Mouse (Mus musculus) gastrocnemius, postnatal 10 days (tissue): ENCODE measurements around the gene Tigar. TPM values are rescaled to one million over a fixed set of nuclear protein-coding genes. Genes with fewer than 3 reads are reported as not detected.
A peak's percentile ranks its signal among the peaks of the same experiment; 100 is the strongest.

Source experiments
- DNase-seq: peaks from one replicate; pipeline ENCODE4 v3.0.0; 2021; ENCODE audit warnings: mixed read lengths
- long read RNA-seq, 2 experiments: library from polyadenylated mRNA; stranded (forward); transcript quantifications; one replicate each; pipeline ENCODE4 v2.0.0; 2021
- total RNA-seq, 2 experiments: library from RNA; stranded (reverse); gene quantifications; 2 replicates each; pipeline ENCODE4 v1.2.3; 2021

The Tigar gene
- 1 to 10 TPM; 8.3 to 8.9 TPM for total RNA-seq
- long read RNA-seq, experiment 1, transcript Tigar-201 (6 exons, 3,651 nt), result major isoform, 6 of 17 reads
- long read RNA-seq, experiment 1, partial matches to known transcripts, result 0 of 17 reads
- long read RNA-seq, experiment 1, other reads (novel, unspliced or antisense), result 11 of 17 reads
- long read RNA-seq, experiment 2, partial matches to known transcripts, result 0 of 7 reads
- long read RNA-seq, experiment 2, other reads (novel, unspliced or antisense), result 3 of 7 reads

- peak; percentile 88 for DNase-seq
These were observed at the start of gene Tigar for GRCm38 (mm10) chr6:127109402-127109930. Gene Tigar, minus strand, starts transcription at chr6:127109557.

- DNase-seq, result no peak
These were observed 48.0 kb upstream of the Tigar start for GRCm38 (mm10) chr6:127157321-127157720.

- DNase-seq, result no peak
These were observed 46.1 kb upstream of the Tigar start for GRCm38 (mm10) chr6:127155468-127155867.

- peak; percentile 55 for DNase-seq
These were observed 45.4 kb upstream of the Tigar start for GRCm38 (mm10) chr6:127154708-127155268.

- no peak for DNase-seq
These were observed 44.8 kb upstream of the Tigar start for GRCm38 (mm10) chr6:127153972-127154707.

- DNase-seq, result no peak
These were observed 44.0 kb upstream of the Tigar start for GRCm38 (mm10) chr6:127153296-127153800.

GRCm38 (mm10) chr6:127152106-127152951, 43.0 kb upstream of the Tigar start, which contains the start of gene Ccnd2:
Gene Ccnd2, minus strand, starts transcription at chr6:127152193.
- no peak for DNase-seq

GRCm38 (mm10) chr6:127151565-127152105, 42.3 kb upstream of the Tigar start:
- no peak for DNase-seq

- DNase-seq, result peak; percentile 62
These were observed 41.6 kb upstream of the Tigar start for GRCm38 (mm10) chr6:127150663-127151564.

GRCm38 (mm10) chr6:127149944-127150662, 40.7 kb upstream of the Tigar start:
- no peak for DNase-seq

- DNase-seq, result no peak
These were observed 40.1 kb upstream of the Tigar start for GRCm38 (mm10) chr6:127149303-127149943.

- no peak for DNase-seq
These were observed 39.4 kb upstream of the Tigar start for GRCm38 (mm10) chr6:127148526-127149302.

GRCm38 (mm10) chr6:127147665-127148064, 38.3 kb upstream of the Tigar start:
- DNase-seq, result peak; percentile 82

- DNase-seq, result no peak
These were observed 37.1 kb upstream of the Tigar start for GRCm38 (mm10) chr6:127146322-127146947.

GRCm38 (mm10) chr6:127145464-127146190, 36.3 kb upstream of the Tigar start:
- DNase-seq, result no peak

- DNase-seq, result no peak
These were observed 34.4 kb upstream of the Tigar start for GRCm38 (mm10) chr6:127143576-127144288.

- no peak for DNase-seq
These were observed 33.8 kb upstream of the Tigar start for GRCm38 (mm10) chr6:127143124-127143520.
